Mouse (Mus musculus) myocyte (in vitro differentiated cells): ENCODE data around the gene Gm17387. TPM values are rescaled to one million over a fixed set of nuclear protein-coding genes. Genes with fewer than 3 reads are reported as not detected.

Experiments used
- H3K27me3 ChIP-seq: one replicate; pipeline ENCODE4 v1.6.1; 2011; ENCODE audit not compliant: control insufficient read depth, insufficient read depth, insufficient read length
- H3K36me3 ChIP-seq: one replicate; pipeline ENCODE4 v1.6.1; 2011; ENCODE audit not compliant: control insufficient read depth, insufficient read depth
- H3K4me2 ChIP-seq: one replicate; pipeline ENCODE4 v1.6.1; 2011; ENCODE audit warnings: low read depth, control low read depth
- H3K4me3 ChIP-seq: one replicate; pipeline ENCODE4 v1.5.1; 2011; ENCODE audit warnings: mild to moderate bottlenecking, control low read depth, moderate library complexity
- H3K79me2 ChIP-seq: one replicate; pipeline ENCODE4 v1.6.1; 2011; ENCODE audit not compliant: control insufficient read depth, insufficient read depth
- H3ac ChIP-seq: one replicate; pipeline ENCODE4 v1.6.1; 2011; ENCODE audit not compliant: control insufficient read depth, insufficient read length
- CEBPB ChIP-seq: IDR thresholded peaks from 2 replicates; pipeline ENCODE4 v1.6.1; 2011; ENCODE audit warnings: mild to moderate bottlenecking, moderate library complexity; ENCODE audit not compliant: poor library complexity, insufficient read depth, severe bottlenecking
- E2F4 ChIP-seq: IDR thresholded peaks from one replicate; pipeline ENCODE4 v1.6.1; 2011; ENCODE audit warnings: mild to moderate bottlenecking, control low read depth, moderate library complexity; ENCODE audit not compliant: insufficient read depth
- MAX ChIP-seq: IDR thresholded peaks from one replicate; pipeline ENCODE4 v1.6.1; 2011; ENCODE audit warnings: low read depth, mild to moderate bottlenecking, control low read depth
- MYOD1 ChIP-seq, 3 experiments: IDR thresholded peaks; one replicate each; pipeline ENCODE4 v1.6.1; 2011; ENCODE audit warnings: control low read depth in 2 of 3, low read depth in 2 of 3, mild to moderate bottlenecking in 2 of 3, moderate library complexity in 1 of 3; ENCODE audit not compliant: insufficient read length in 2 of 3, control insufficient read depth in 1 of 3
- MYOG ChIP-seq, 3 experiments: IDR thresholded peaks; one replicate each; pipeline ENCODE4 v1.6.1; 2011; ENCODE audit warnings: control low read depth in 2 of 3, low read depth in 2 of 3, mild to moderate bottlenecking in 2 of 3; ENCODE audit not compliant: insufficient read length in 2 of 3, control insufficient read depth in 1 of 3, insufficient read depth in 1 of 3
- POLR2A ChIP-seq: IDR thresholded peaks from one replicate; pipeline ENCODE4 v1.6.1; 2011; ENCODE audit warnings: low read depth, mild to moderate bottlenecking, control low read depth, moderate library complexity; ENCODE audit not compliant: insufficient read length
- POLR2AphosphoS2 ChIP-seq: IDR thresholded peaks from one replicate; pipeline ENCODE4 v1.6.1; 2011; ENCODE audit warnings: low read depth, control low read depth; ENCODE audit not compliant: insufficient read length
- REST ChIP-seq: IDR thresholded peaks from one replicate; pipeline ENCODE4 v1.6.1; 2011; ENCODE audit warnings: mild to moderate bottlenecking, control low read depth, moderate library complexity; ENCODE audit not compliant: insufficient read depth, insufficient read length
- SRF ChIP-seq: IDR thresholded peaks from one replicate; pipeline ENCODE4 v1.6.1; 2011; ENCODE audit warnings: low read depth; ENCODE audit not compliant: control insufficient read depth, insufficient read length
- TCF12 ChIP-seq: IDR thresholded peaks from one replicate; pipeline ENCODE4 v1.6.1; 2011; ENCODE audit warnings: mild to moderate bottlenecking, control low read depth; ENCODE audit not compliant: poor library complexity, insufficient read depth, severe bottlenecking
- TCF3 ChIP-seq: IDR thresholded peaks from one replicate; pipeline ENCODE4 v1.6.1; 2011; ENCODE audit warnings: low read depth, control low read depth; ENCODE audit not compliant: insufficient read length
- USF1 ChIP-seq: IDR thresholded peaks from one replicate; pipeline ENCODE4 v1.6.1; 2011; ENCODE audit warnings: low read depth, mild to moderate bottlenecking, control low read depth, moderate library complexity
- polyA plus RNA-seq: library from polyadenylated mRNA; unstranded; fragments of >200 nt; fragmentation: generic; extraction: Trizol; gene quantifications from one replicate; pipeline ENCODE4 v1.2.1, GENCODE M21; 2012; ENCODE audit warnings: missing spikeins

Gene Gm17387
- polyA plus RNA-seq, 1 experiment = not detected

- TF ChIP-seq TCF3 = no peak
- H3K79me2 ChIP-seq = no peaks in the 10 kb centered on the region
- H3K27me3 ChIP-seq = peaks cover 7% of the 10 kb centered on the region
- H3K4me2 ChIP-seq = no peak overlapping the region
- H3K36me3 ChIP-seq = no peaks in the 10 kb centered on the region
- H3ac ChIP-seq = no peak overlapping the region
- H3K4me3 ChIP-seq = peak overlapping the region; percentile 5
These were observed 31.0 kb downstream of the Gm17387 start for GRCm38 (mm10) chr7:141059929-141060328.

GRCm38 (mm10) chr7:141060426-141061242 is 31.7 kb downstream of the Gm17387 start, which contains the start of gene B4galnt4:
Gene B4galnt4, plus strand, starts transcription at chr7:141061104.
- Histone ChIP-seq H3ac (peak within 1 kb of the TSS; percentile 45), H3K36me3 (no peaks in the 10 kb centered on the region), H3K79me2 (no peaks in the 10 kb centered on the region), H3K27me3 (peaks cover 7% of the 10 kb centered on the region), H3K4me2 (peak within 1 kb of the TSS; percentile 72), H3K4me3 (peak within 1 kb of the TSS; percentile 5)
- TF ChIP-seq MYOG (IDR thresholded peaks at IDR 0.05; ENCODE audit: control insufficient read depth in 1 of 3, insufficient read depth in 1 of 3, insufficient read length in 2 of 3, low read depth in 2 of 3) = no peak
- peak in 1 of 3 experiments; percentile 2 for TF ChIP-seq MYOD1 (IDR thresholded peaks at IDR 0.05; ENCODE audit: control insufficient read depth in 1 of 3, insufficient read length in 2 of 3, low read depth in 2 of 3)
- TF ChIP-seq E2F4 = no peak

- peak overlapping the region; percentile 72 for H3K4me2 ChIP-seq
- H3K27me3 ChIP-seq = peaks cover 7% of the 10 kb centered on the region
- H3K4me3 ChIP-seq = peak overlapping the region; percentile 5
- no peaks in the 10 kb centered on the region for H3K79me2 ChIP-seq
- TF ChIP-seq MYOD1 (IDR thresholded peaks at IDR 0.05; ENCODE audit: control insufficient read depth in 1 of 3, insufficient read length in 2 of 3, low read depth in 2 of 3) (no peak), TCF12 (no peak), TCF3 (no peak), SRF (no peak), MYOG (IDR thresholded peaks at IDR 0.05; ENCODE audit: control insufficient read depth in 1 of 3, insufficient read depth in 1 of 3, insufficient read length in 2 of 3, low read depth in 2 of 3) (no peak), REST (no peak), USF1 (no peak), E2F4 (no peak), POLR2A (no peak), MAX (no peak), POLR2AphosphoS2 (no peak), CEBPB (no peak)
- peak overlapping the region; percentile 45 for H3ac ChIP-seq
- H3K36me3 ChIP-seq = no peaks in the 10 kb centered on the region
These were observed 32.4 kb downstream of the Gm17387 start for GRCm38 (mm10) chr7:141061269-141061692.

- peaks cover 7% of the 10 kb centered on the region for H3K27me3 ChIP-seq
These were observed 33.6 kb downstream of the Gm17387 start for GRCm38 (mm10) chr7:141062525-141062924.

GRCm38 (mm10) chr7:141063353-141063752 is 34.4 kb downstream of the Gm17387 start:
- Histone ChIP-seq H3K4me3 (no peak overlapping the region), H3ac (no peak overlapping the region), H3K4me2 (no peak overlapping the region), H3K79me2 (no peaks in the 10 kb centered on the region), H3K27me3 (peaks cover 7% of the 10 kb centered on the region), H3K36me3 (no peaks in the 10 kb centered on the region)
- TF ChIP-seq POLR2A (no peak), USF1 (no peak), MYOG (IDR thresholded peaks at IDR 0.05; ENCODE audit: control insufficient read depth in 1 of 3, insufficient read depth in 1 of 3, insufficient read length in 2 of 3, low read depth in 2 of 3) (no peak), SRF (no peak), E2F4 (no peak), TCF3 (no peak), POLR2AphosphoS2 (no peak), TCF12 (no peak)

More at GRCm38 (mm10) chr7:141062525-141062924, 33.6 kb downstream of the Gm17387 start:
- Histone ChIP-seq H3K4me3 (no peak overlapping the region), H3ac (no peak overlapping the region), H3K79me2 (no peaks in the 10 kb centered on the region), H3K36me3 (no peaks in the 10 kb centered on the region), H3K4me2 (no peak overlapping the region)
- TF ChIP-seq POLR2A (no peak), CEBPB (no peak), MAX (no peak), MYOD1 (IDR thresholded peaks at IDR 0.05; ENCODE audit: control insufficient read depth in 1 of 3, insufficient read length in 2 of 3, low read depth in 2 of 3) (no peak), POLR2AphosphoS2 (no peak)
